Mouse (Mus musculus) liver, embryonic 12.5 days (tissue): Measurements from ENCODE around the gene Tshr. TPM values are rescaled to one million over a fixed set of nuclear protein-coding genes. Genes with fewer than 3 reads are reported as not detected.
"Not testable (repeated sequence)": the region's sequence is repeated elsewhere in the genome, so short reads cannot be mapped to it uniquely, and the experiment has no call there.

ENCODE experiments used
- ATAC-seq: fragments of 200-750 bp; cut with Nextera tagmentation; 2 replicates; pipeline ENCODE4 v1.8.0; 2017; ENCODE audit warnings: moderate number of reproducible peaks, mild to moderate bottlenecking, moderate library complexity
- H3K27ac ChIP-seq: fragments of 300-500 bp; sonication (generic); 2 replicates; pipeline ENCODE4 v1.5.1; 2016; ENCODE audit warnings: mild to moderate bottlenecking
- H3K27me3 ChIP-seq: fragments of 300-500 bp; sonication (generic); replicated peaks from 2 replicates; pipeline ENCODE4 v1.6.1; 2016; ENCODE audit warnings: mild to moderate bottlenecking, moderate library complexity
- H3K36me3 ChIP-seq: fragments of 300-500 bp; sonication (generic); 2 replicates; pipeline ENCODE4 v1.6.1; 2016; ENCODE audit warnings: mild to moderate bottlenecking, moderate library complexity
- H3K4me1 ChIP-seq: fragments of 300-500 bp; sonication (generic); 2 replicates; pipeline ENCODE4 v1.6.1; 2016
- H3K4me2 ChIP-seq: fragments of 300-500 bp; sonication (generic); 2 replicates; pipeline ENCODE4 v1.6.1; 2016; ENCODE audit warnings: mild to moderate bottlenecking, moderate library complexity
- H3K4me3 ChIP-seq: fragments of 300-500 bp; sonication (generic); 2 replicates; pipeline ENCODE4 v1.5.1; 2016; ENCODE audit warnings: mild to moderate bottlenecking, moderate library complexity
- H3K9ac ChIP-seq: fragments of 300-500 bp; sonication (generic); 2 replicates; pipeline ENCODE4 v1.6.1; 2016; ENCODE audit warnings: mild to moderate bottlenecking, moderate library complexity
- H3K9me3 ChIP-seq: fragments of 300-500 bp; sonication (generic); replicated peaks from 2 replicates; pipeline ENCODE4 v1.6.1; 2016; ENCODE audit warnings: mild to moderate bottlenecking, moderate library complexity
- WGBS: fragments of 180-500 bp; shearing (Covaris S2); methylation state at CpG from one replicate; pipeline ENCODE4 v1.1.7; 2016; ENCODE audit not compliant: insufficient replicate concordance; 5-methylcytosine and 5-hydroxymethylcytosine counted together
- polyA plus RNA-seq: library from polyadenylated mRNA; unstranded; fragments of >200 nt; fragmentation: Nextera tagmentation; extraction: Ambion mirVana; gene quantifications from 2 replicates; pipeline ENCODE4 v1.2.1, GENCODE M21; 2016

Tshr gene
- polyA plus RNA-seq, 1 experiment from 2014 or later: 0.05 TPM

DNA sequence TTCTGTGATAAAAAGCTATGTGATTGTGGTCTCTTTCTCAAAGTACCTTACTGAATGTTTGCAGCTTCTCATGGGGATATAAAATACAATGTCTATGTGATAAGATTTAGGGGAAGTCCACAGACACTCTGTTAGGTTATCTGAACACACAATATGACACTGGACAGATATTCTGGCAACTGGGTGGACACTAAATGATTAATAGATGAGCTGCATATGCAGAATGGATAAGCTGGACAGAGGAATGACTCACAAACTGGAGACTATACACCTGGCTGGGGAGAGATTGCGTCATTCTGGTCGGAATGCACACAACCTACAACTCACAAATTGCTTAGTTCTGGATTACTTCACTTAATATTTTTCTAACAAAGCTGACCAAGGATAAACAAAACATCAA is 195.3 kb downstream of the Tshr start:
- 62% methylated on average over 2 of the region's 2 CpGs for WGBS
- H3K27me3 ChIP-seq: no peaks in the 10 kb centered on the region
- peaks cover 37% of the 10 kb centered on the region for H3K4me1 ChIP-seq
- H3K27ac ChIP-seq: no peak overlapping the region
- H3K36me3 ChIP-seq: peaks cover 87% of the 10 kb centered on the region
- H3K4me3 ChIP-seq: no peak overlapping the region
- H3K9me3 ChIP-seq: no peaks in the 10 kb centered on the region
- H3K9ac ChIP-seq: no peak overlapping the region
- ATAC-seq: peak; percentile 51; the same call in 1 of the 2 replicates
- no peak overlapping the region for H3K4me2 ChIP-seq

DNA sequence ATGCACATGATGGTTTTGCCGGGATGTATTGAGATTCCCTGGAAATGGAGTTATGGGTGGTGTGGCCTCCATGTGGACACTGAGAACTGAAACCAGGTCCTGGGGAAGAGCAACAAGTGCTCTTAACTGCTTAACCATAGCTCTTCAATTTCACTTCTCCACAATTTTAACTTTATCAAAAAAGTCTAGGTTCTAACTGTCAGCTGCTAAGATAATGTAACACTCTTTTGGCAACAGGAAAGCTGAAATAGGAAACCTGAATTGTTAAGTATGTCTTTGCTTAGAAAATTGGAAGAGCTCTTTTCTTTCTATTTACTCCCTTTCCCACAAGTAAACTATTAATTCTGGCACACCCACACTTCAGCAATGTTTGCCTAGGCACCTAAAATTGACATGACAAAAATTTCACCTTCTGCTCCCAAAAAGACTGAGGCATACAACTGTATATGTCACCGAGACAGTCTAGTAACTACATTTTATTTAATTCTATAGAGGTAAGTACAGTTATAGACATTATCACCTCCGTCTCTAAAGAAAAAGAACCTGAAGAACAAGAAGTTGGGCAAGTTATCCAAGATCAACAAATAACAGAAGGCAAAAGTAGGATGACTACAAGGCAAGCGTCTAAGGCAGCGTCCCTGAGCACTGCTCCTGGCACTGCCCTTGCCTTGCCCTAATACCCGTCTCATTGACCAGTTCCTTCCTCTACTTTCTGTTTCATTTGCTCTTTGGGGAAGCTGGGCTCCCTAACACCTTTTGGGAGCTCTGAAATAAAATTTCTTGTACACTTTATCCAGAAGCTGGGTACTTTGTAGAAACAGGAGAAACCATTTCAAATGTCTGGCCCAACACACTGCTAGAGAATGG is 197.1 kb downstream of the Tshr start:
- H3K4me1 ChIP-seq: peaks cover 37% of the 10 kb centered on the region
- peak overlapping the region; percentile 23 for H3K4me2 ChIP-seq
- ATAC-seq: no peak
- H3K27ac ChIP-seq: no peak overlapping the region
- 81% methylated on average over 6 of the region's 6 CpGs for whole genome bisulfite sequencing
- no peak overlapping the region for H3K4me3 ChIP-seq
- H3K27me3 ChIP-seq: no peaks in the 10 kb centered on the region
- H3K9ac ChIP-seq: no peak overlapping the region
- H3K9me3 ChIP-seq: no peaks in the 10 kb centered on the region
- peaks cover 88% of the 10 kb centered on the region for H3K36me3 ChIP-seq

DNA sequence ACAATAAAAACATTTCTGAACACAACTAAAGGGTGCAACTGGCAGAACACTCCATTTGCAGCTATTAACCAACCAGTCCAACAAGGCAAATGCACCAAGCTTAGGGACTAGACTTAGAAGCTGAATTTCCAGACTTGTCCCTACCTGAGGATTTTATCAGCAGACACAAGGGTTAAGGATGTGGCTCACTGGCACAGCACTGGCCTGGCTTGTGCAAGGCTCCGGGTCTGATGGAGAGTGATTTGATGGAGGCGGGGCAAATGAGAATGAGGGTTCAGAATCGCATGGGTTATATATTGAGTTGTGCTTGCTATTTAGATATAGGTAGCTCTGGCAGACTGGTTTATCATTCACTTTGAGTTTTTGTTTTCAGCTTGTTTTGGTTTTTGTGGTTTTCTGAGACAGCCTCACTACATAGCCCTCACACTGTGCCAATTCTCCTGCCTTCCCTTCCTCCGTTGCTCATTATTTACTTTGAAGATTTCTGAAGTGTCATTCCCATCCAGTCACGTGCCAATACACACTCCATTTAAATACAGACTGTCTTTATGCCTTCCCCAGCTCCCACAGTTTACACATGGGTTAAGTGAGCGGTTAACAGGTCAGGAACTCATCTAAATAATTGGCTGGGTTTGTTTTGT is 198.1 kb downstream of the Tshr start:
- H3K4me1 ChIP-seq: peaks cover 45% of the 10 kb centered on the region
- no peak overlapping the region for H3K4me3 ChIP-seq
- WGBS: 65% methylated on average over 6 of the region's 6 CpGs
- no peak for ATAC-seq
- no peak overlapping the region for H3K4me2 ChIP-seq
- H3K27me3 ChIP-seq: no peaks in the 10 kb centered on the region
- peaks cover 82% of the 10 kb centered on the region for H3K36me3 ChIP-seq
- no peak overlapping the region for H3K27ac ChIP-seq
- no peaks in the 10 kb centered on the region for H3K9me3 ChIP-seq
- H3K9ac ChIP-seq: no peak overlapping the region

DNA sequence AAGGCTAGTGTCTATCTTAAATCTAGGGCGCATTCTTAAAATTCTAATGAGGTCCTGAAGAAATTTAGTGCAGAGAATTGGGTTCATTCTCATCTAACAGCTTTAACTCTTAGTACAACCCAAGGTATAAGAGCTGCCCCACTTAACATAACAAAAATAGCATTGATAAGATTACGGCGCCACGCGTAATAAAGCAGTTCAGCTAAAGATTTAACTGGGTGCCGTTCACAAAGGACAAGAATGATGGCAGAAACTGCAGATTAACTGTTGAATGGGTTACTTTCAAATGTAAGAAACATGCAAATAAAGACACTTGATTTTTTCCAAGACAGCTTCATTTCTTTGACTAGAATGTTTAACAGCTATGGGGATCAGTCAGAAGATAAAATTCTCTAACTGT is 199.0 kb downstream of the Tshr start:
- H3K27ac ChIP-seq: no peak overlapping the region
- no peaks in the 10 kb centered on the region for H3K27me3 ChIP-seq
- peaks cover 49% of the 10 kb centered on the region for H3K4me1 ChIP-seq
- no peak overlapping the region for H3K9ac ChIP-seq
- WGBS: 86% methylated on average over 6 of the region's 6 CpGs
- H3K4me3 ChIP-seq: no peak overlapping the region
- no peaks in the 10 kb centered on the region for H3K9me3 ChIP-seq
- peaks cover 74% of the 10 kb centered on the region for H3K36me3 ChIP-seq
- no peak for ATAC-seq
- H3K4me2 ChIP-seq: no peak overlapping the region

GRCm38 (mm10) chr12:91585206-91585605 is 200.8 kb downstream of the Tshr start:
- ATAC-seq: no peak
- no peak overlapping the region for H3K9ac ChIP-seq
- H3K9me3 ChIP-seq: no peaks in the 10 kb centered on the region
- no peak overlapping the region for H3K4me2 ChIP-seq
- no peak overlapping the region for H3K27ac ChIP-seq
- no peak overlapping the region for H3K4me3 ChIP-seq
- H3K27me3 ChIP-seq: no peaks in the 10 kb centered on the region
- WGBS: 80% methylated on average over 3 of the region's 3 CpGs
- H3K36me3 ChIP-seq: peaks cover 61% of the 10 kb centered on the region
- peaks cover 42% of the 10 kb centered on the region for H3K4me1 ChIP-seq

- not testable (repeated sequence) for H3K27me3 ChIP-seq, H3K4me2 ChIP-seq, H3K9me3 ChIP-seq, ATAC-seq, H3K9ac ChIP-seq, H3K27ac ChIP-seq, H3K4me3 ChIP-seq
- Histone ChIP-seq H3K4me1 (peaks cover 40% of the 10 kb centered on the region), H3K36me3 (peaks cover 57% of the 10 kb centered on the region)
- WGBS: 88% methylated on average over 4 of the region's 4 CpGs
Observed at GRCm38 (mm10) chr12:91585815-91586214, 201.5 kb downstream of the Tshr start.

DNA sequence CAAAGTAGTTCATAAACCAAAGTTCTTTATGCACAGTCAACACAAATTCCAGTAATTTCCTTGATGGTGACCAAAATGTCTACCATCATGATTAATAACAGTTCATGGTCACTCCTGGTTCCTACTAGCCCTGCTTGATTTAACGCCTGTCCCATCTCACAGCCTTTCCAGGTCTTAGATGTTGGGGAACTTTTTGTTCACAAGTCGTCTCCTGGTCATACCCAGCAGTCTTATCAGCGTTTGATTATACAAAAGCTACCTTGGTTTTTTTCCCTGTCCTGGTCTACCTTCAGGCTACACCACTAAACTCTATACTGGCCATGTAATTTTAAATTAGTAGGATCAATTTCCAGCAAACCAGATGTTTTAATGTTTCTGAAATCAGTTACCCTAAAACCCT is 202.7 kb downstream of the Tshr start:
- WGBS: 49% methylated on average over 3 of the region's 3 CpGs
- no peak overlapping the region for H3K27ac ChIP-seq
- H3K36me3 ChIP-seq: peaks cover 46% of the 10 kb centered on the region
- H3K27me3 ChIP-seq: no peaks in the 10 kb centered on the region
- H3K4me2 ChIP-seq: peak overlapping the region; percentile 82
- H3K9ac ChIP-seq: peak overlapping the region; percentile 99
- peak overlapping the region; percentile 89 for H3K4me3 ChIP-seq
- no peak for ATAC-seq
- H3K9me3 ChIP-seq: no peaks in the 10 kb centered on the region
- peaks cover 34% of the 10 kb centered on the region for H3K4me1 ChIP-seq

- Histone ChIP-seq H3K9me3 (no peaks in the 10 kb centered on the region), H3K4me1 (peaks cover 30% of the 10 kb centered on the region), H3K27me3 (no peaks in the 10 kb centered on the region), H3K27ac (peak overlapping the region; percentile 100), H3K9ac (peak overlapping the region; percentile 99), H3K4me3 (peak overlapping the region; percentile 89), H3K36me3 (peaks cover 41% of the 10 kb centered on the region), H3K4me2 (peak overlapping the region; percentile 82)
- no peak for ATAC-seq
- 18% methylated on average over 5 of the region's 5 CpGs for WGBS
Observed at GRCm38 (mm10) chr12:91587491-91588033, 203.2 kb downstream of the Tshr start.

- under 1% methylated on average over 32 of the region's 32 CpGs for WGBS
- Histone ChIP-seq H3K9ac (peak overlapping the region; percentile 99), H3K36me3 (peaks cover 34% of the 10 kb centered on the region), H3K4me2 (peak overlapping the region; percentile 82), H3K27ac (peak overlapping the region; percentile 100), H3K4me1 (peaks cover 25% of the 10 kb centered on the region), H3K4me3 (peak overlapping the region; percentile 89), H3K27me3 (no peaks in the 10 kb centered on the region), H3K9me3 (no peaks in the 10 kb centered on the region)
- peak; percentile 77 for ATAC-seq
Observed at GRCm38 (mm10) chr12:91588176-91588669, 203.9 kb downstream of the Tshr start.

GRCm38 (mm10) chr12:91588670-91589541 is 204.5 kb downstream of the Tshr start:
- peaks cover 27% of the 10 kb centered on the region for H3K36me3 ChIP-seq
- ATAC-seq: peak; percentile 57
- no peaks in the 10 kb centered on the region for H3K27me3 ChIP-seq
- peak overlapping the region; percentile 82 for H3K4me2 ChIP-seq
- H3K4me1 ChIP-seq: peaks cover 23% of the 10 kb centered on the region
- peak overlapping the region; percentile 89 for H3K4me3 ChIP-seq
- H3K9me3 ChIP-seq: no peaks in the 10 kb centered on the region
- under 1% methylated on average over 71 of the region's 83 CpGs for WGBS
- peak overlapping the region; percentile 100 for H3K27ac ChIP-seq
- H3K9ac ChIP-seq: peak overlapping the region; percentile 99

- WGBS: under 1% methylated on average over 11 of the region's 11 CpGs
- no peak for ATAC-seq
- Histone ChIP-seq H3K4me1 (peaks cover 23% of the 10 kb centered on the region), H3K4me2 (peak overlapping the region; percentile 82), H3K9me3 (no peaks in the 10 kb centered on the region), H3K4me3 (peak overlapping the region; percentile 89), H3K9ac (peak overlapping the region; percentile 99), H3K36me3 (peaks cover 21% of the 10 kb centered on the region), H3K27ac (peak overlapping the region; percentile 100), H3K27me3 (no peaks in the 10 kb centered on the region)
Observed at GRCm38 (mm10) chr12:91589542-91589846, 205.1 kb downstream of the Tshr start.
